Mouse (Mus musculus) forebrain, embryonic 16.5 days (tissue): ENCODE data around the gene Armc9. TPM values are rescaled to one million over a fixed set of nuclear protein-coding genes. Genes with fewer than 3 reads are reported as not detected.

Source experiments
- polyA plus RNA-seq: library from polyadenylated mRNA; unstranded; fragments of >200 nt; fragmentation: Nextera tagmentation; extraction: Ambion mirVana; gene quantifications from 2 replicates; pipeline ENCODE4 v1.2.1, GENCODE M21; 2015

The Armc9 gene
- polyA plus RNA-seq, 1 experiment from 2014 or later = 36.5 TPM

Other genes starting within 250 kb of the Armc9 start
- gene 4933407L21Rik, start 226.3 kb upstream of the Armc9 start, polyA plus RNA-seq = 3.6 and 5.6 TPM in 2 replicates
- gene Gpr55, start 193.8 kb upstream of the Armc9 start, polyA plus RNA-seq = 0.16 TPM in 1 of 2 replicates, not detected in the other
- gene Spata3, start 138.0 kb upstream of the Armc9 start, polyA plus RNA-seq = 0.43 and 1.0 TPM in 2 replicates
- gene 2810459M11Rik, start 108.9 kb upstream of the Armc9 start, polyA plus RNA-seq = 9.2 and 9.6 TPM in 2 replicates
- gene Psmd1, start 90.4 kb upstream of the Armc9 start, polyA plus RNA-seq = 191 and 196 TPM in 2 replicates
- 0.17 and 0.35 TPM in 2 replicates for gene Htr2b, start 42.8 kb upstream of the Armc9 start, polyA plus RNA-seq
- gene Gm21972, start 21.1 kb upstream of the Armc9 start, polyA plus RNA-seq = 0.50 TPM in 1 of 2 replicates, not detected in the other
- gene B3gnt7, start 148.1 kb downstream of the Armc9 start, polyA plus RNA-seq = 3.8 and 6.7 TPM in 2 replicates
- 227 and 228 TPM in 2 replicates for gene Ncl, start 204.6 kb downstream of the Armc9 start, polyA plus RNA-seq